Comparison of ENCODE assay signal across 29 mouse cellular contexts in genomic region chr13:70707158-70707854, GRCm38 (mm10).
DNase-seq lines count a peak whose midpoint lies in the region; ATAC-seq and TF ChIP-seq lines count a peak whose summit lies in the region.
"Had no signal": no experiment of that assay in that cellular context is flagged by ENCODE, and none has a peak within 500 bp of the region (broad histone marks: within the 10 kb centered on the region; RNA-seq: fewer than 3 reads in every experiment).

No protein-coding gene starts in this region.

- 0 out of 2 replicates have a peak, but pooled peaks cover 2% of the 10 kb centered on the region for H3K4me1 ChIP-seq in liver, embryonic 13.5 days (replicated peaks)
- no peaks in the 10 kb centered on the region for H3K4me1 ChIP-seq in liver, embryonic 16.5 days (ENCODE audit: control insufficient read depth, low read depth, low read length)
- no peaks in the 10 kb centered on the region for H3K4me1 ChIP-seq in midbrain, postnatal 0 days (ENCODE audit: insufficient read depth, low read length)
- H3K4me1 ChIP-seq: embryonic facial prominence, embryonic 12.5 days; embryonic facial prominence, embryonic 15.5 days; hindbrain, embryonic 10.5 days; hindbrain, embryonic 13.5 days had no signal

- 41% methylated on average over 5 of the region's 5 CpGs for WGBS in liver, embryonic 13.5 days (ENCODE audit: insufficient replicate concordance)
- WGBS in liver, embryonic 16.5 days (ENCODE audit: insufficient replicate concordance), result 57% methylated on average over 5 of the region's 5 CpGs
- WGBS in midbrain, postnatal 0 days, result 92% methylated on average over 5 of the region's 5 CpGs

- DNase-seq in c-Kit-positive CD71-positive TER-119-negative erythroid progenitor cells, embryonic 14.5 days (ENCODE audit: low read depth), result peak; percentile 7
- no peak for DNase-seq in liver, embryonic 13.5 days
- DNase-seq in midbrain, postnatal 0 days (ENCODE audit: low spot score), result no peak
- no peak for DNase-seq in thymus, postnatal 0 days (ENCODE audit: low spot score)
- no peak for DNase-seq in layer of hippocampus, adult 11-12 months (ENCODE audit: low spot score)
- DNase-seq: adrenal gland, postnatal 10 days; adrenal gland, postnatal 36 days; B cell, adult 2 months; cerebellum, adult 11 months; cerebellum, adult 2 months; cerebellum, adult 9-11 months; cerebellum, postnatal 25 days; forebrain, postnatal 0 days; gastrocnemius, postnatal 25 days; heart, adult 18-20 months; heart, postnatal 10 days; heart, postnatal 36 days had no signal

- H3K27me3 ChIP-seq in liver, embryonic 13.5 days, result no peaks in the 10 kb centered on the region
- H3K27me3 ChIP-seq in liver, embryonic 16.5 days (ENCODE audit: control insufficient read depth, insufficient read depth, low read depth, low read length), result no peaks in the 10 kb centered on the region
- no peaks in the 10 kb centered on the region for H3K27me3 ChIP-seq in midbrain, postnatal 0 days (ENCODE audit: insufficient read depth, low read length)
- H3K27me3 ChIP-seq: CH12.LX; embryonic facial prominence, embryonic 12.5 days; embryonic facial prominence, embryonic 15.5 days; heart, embryonic 12.5 days; heart, embryonic 15.5 days; hindbrain, embryonic 13.5 days; Patski had no signal

- no peak overlapping the region for H3K9ac ChIP-seq in liver, embryonic 13.5 days
- H3K9ac ChIP-seq in liver, embryonic 16.5 days (ENCODE audit: low read depth, low read length), result no peak overlapping the region
- H3K9ac ChIP-seq in midbrain, postnatal 0 days (replicated peaks; ENCODE audit: low read length, poor library complexity, severe bottlenecking), result no peak overlapping the region
- H3K9ac ChIP-seq: embryonic facial prominence, embryonic 12.5 days; embryonic facial prominence, embryonic 15.5 days; forebrain, postnatal 0 days; heart, embryonic 12.5 days; heart, embryonic 15.5 days; hindbrain, embryonic 13.5 days had no signal

- H3K27ac ChIP-seq in liver, embryonic 13.5 days, result no peak overlapping the region
- H3K27ac ChIP-seq in liver, embryonic 16.5 days (ENCODE audit: low read length), result no peak overlapping the region
- H3K27ac ChIP-seq in midbrain, postnatal 0 days (ENCODE audit: low read depth, low read length), result no peak overlapping the region
- H3K27ac ChIP-seq: embryonic facial prominence, embryonic 12.5 days; embryonic facial prominence, embryonic 15.5 days; heart, embryonic 15.5 days; hindbrain, embryonic 10.5 days; hindbrain, embryonic 13.5 days; hindbrain, postnatal 0 days had no signal

- H3K4me2 ChIP-seq in liver, embryonic 13.5 days, result no peak overlapping the region
- H3K4me2 ChIP-seq in liver, embryonic 16.5 days (ENCODE audit: low read depth, low read length), result no peak overlapping the region
- no peak overlapping the region for H3K4me2 ChIP-seq in midbrain, postnatal 0 days (ENCODE audit: low read depth, low read length, poor library complexity, severe bottlenecking)
- H3K4me2 ChIP-seq: embryonic facial prominence, embryonic 12.5 days; embryonic facial prominence, embryonic 15.5 days; heart, embryonic 12.5 days; heart, embryonic 15.5 days; hindbrain, embryonic 13.5 days had no signal

- H3K4me3 ChIP-seq in liver, embryonic 13.5 days (replicated peaks), result no peak overlapping the region
- no peak overlapping the region for H3K4me3 ChIP-seq in liver, embryonic 16.5 days (ENCODE audit: low read depth, low read length)
- no peak overlapping the region for H3K4me3 ChIP-seq in midbrain, postnatal 0 days (ENCODE audit: low read depth, low read length)
- H3K4me3 ChIP-seq: embryonic facial prominence, embryonic 12.5 days; embryonic facial prominence, embryonic 15.5 days; heart, embryonic 12.5 days; heart, embryonic 15.5 days; hindbrain, embryonic 10.5 days; hindbrain, embryonic 13.5 days had no signal

- no peaks in the 10 kb centered on the region for H3K9me3 ChIP-seq in liver, embryonic 13.5 days (replicated peaks)
- no peaks in the 10 kb centered on the region for H3K9me3 ChIP-seq in liver, embryonic 16.5 days (replicated peaks; ENCODE audit: control insufficient read depth, low read length)
- no peaks in the 10 kb centered on the region for H3K9me3 ChIP-seq in midbrain, postnatal 0 days (ENCODE audit: low read length)
- H3K9me3 ChIP-seq: embryonic facial prominence, embryonic 12.5 days; embryonic facial prominence, embryonic 15.5 days; heart, embryonic 12.5 days; heart, embryonic 15.5 days; hindbrain, embryonic 10.5 days; hindbrain, embryonic 13.5 days had no signal

- no peaks in the 10 kb centered on the region for H3K36me3 ChIP-seq in liver, embryonic 13.5 days
- no peaks in the 10 kb centered on the region for H3K36me3 ChIP-seq in liver, embryonic 16.5 days (ENCODE audit: control insufficient read depth, insufficient read depth)
- H3K36me3 ChIP-seq in midbrain, postnatal 0 days (ENCODE audit: insufficient read depth, low read length), result no peaks in the 10 kb centered on the region
- H3K36me3 ChIP-seq: embryonic facial prominence, embryonic 12.5 days; embryonic facial prominence, embryonic 15.5 days; G1E; heart, embryonic 12.5 days; heart, embryonic 15.5 days; hindbrain, embryonic 10.5 days; hindbrain, embryonic 13.5 days had no signal

- ATAC-seq in liver, embryonic 13.5 days (ENCODE audit: low read depth), result peak; percentile 89
- ATAC-seq in liver, embryonic 16.5 days (ENCODE audit: low read depth), result peak; percentile 84
- no peak for ATAC-seq in midbrain, postnatal 0 days (ENCODE audit: low FRiP score)
- ATAC-seq: forebrain, embryonic 14.5 days; forebrain, postnatal 0 days; hindbrain, postnatal 0 days; Patski had no signal

- TF ChIP-seq CTCF in midbrain, postnatal 0 days (IDR thresholded peaks at IDR 0.05), result no peak
